Mouse (Mus musculus) urinary bladder, postnatal 4 days (tissue): ENCODE measurements around the gene Rbbp8nl.
A peak's percentile ranks its signal among the peaks of the same experiment; 100 is the strongest.

Experiments used
- DNase-seq, 2 experiments: peaks; one replicate each; pipeline ENCODE4 v3.0.0; 2021 to 2022; ENCODE audit warnings: low spot score in 2 of 2

The Rbbp8nl gene

GRCm38 (mm10) chr2:180229129-180229528, 60.5 kb downstream of the Rbbp8nl start:
- peak in 1 of 2 experiments; percentile 56 for DNase-seq

DNA sequence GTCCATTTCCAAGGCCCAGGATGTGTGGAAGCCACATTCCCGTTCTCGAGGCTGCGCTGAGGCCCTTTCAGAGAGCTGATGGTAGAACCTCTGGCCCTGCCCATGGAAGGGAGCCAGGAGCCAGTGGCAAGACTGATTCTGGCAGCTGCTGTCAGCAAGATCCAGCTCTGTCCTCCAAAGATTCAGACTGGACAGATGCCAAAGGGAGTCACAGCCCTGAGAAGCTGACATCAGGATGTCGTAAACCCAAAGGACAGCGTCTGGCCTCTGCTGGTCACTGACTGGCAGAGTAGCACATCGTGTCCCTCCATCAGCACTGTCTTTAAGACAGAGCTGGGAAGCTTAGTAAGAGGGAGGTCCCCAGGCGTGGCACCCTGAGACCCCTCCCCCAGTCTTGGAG, 61.1 kb downstream of the Rbbp8nl start:
- no peak for DNase-seq

DNA sequence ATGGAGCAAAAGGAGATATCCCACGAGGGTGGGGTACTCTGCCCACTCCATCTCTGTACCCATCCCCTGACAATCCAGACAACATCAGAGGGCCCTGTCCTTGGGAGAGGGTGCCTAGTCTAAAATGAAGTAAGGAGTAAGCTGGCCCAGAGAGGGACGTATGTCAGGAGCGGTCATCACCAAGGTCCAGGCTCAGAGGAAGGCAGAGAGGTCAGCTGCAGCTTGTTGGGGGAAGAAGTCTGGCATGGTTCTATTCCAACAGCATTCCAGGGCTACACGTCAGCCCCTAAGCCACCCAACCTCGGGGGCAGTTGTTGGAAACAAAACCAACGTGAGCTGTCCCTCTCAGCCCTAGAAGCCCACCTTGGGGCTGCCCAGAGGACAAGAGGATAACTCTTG, 61.6 kb downstream of the Rbbp8nl start:
- DNase-seq: no peak
